Mouse (Mus musculus): ENCODE results near the gene Skap2. TPM values are rescaled to one million over a fixed set of nuclear protein-coding genes. Genes with fewer than 3 reads are reported as not detected.

Gene Skap2
- polyA plus RNA-seq, 1 experiment from 2014 or later: 36.9 TPM

- Histone ChIP-seq H3K9me3 (ENCODE audit: control insufficient read depth, low read length) (no peaks in the 10 kb centered on the region), H3K36me3 (ENCODE audit: control insufficient read depth, insufficient read depth, low read length) (no peaks in the 10 kb centered on the region), H3K4me3 (ENCODE audit: low read depth, low read length) (no peak overlapping the region), H3K4me1 (replicated peaks; ENCODE audit: control insufficient read depth, insufficient read depth, low read length) (peaks cover 22% of the 10 kb centered on the region), H3K27ac (ENCODE audit: low read depth) (no peak overlapping the region), H3K9ac (ENCODE audit: low read length) (no peak overlapping the region), H3K27me3 (replicated peaks; ENCODE audit: control insufficient read depth, insufficient read depth, low read length) (no peaks in the 10 kb centered on the region), H3K4me2 (ENCODE audit: low read length) (no peak overlapping the region)
- DNase-seq (ENCODE audit: low spot score) (no peak), ATAC-seq (replicated peaks; ENCODE audit: low FRiP score, low TSS enrichment, low read depth) (no peak)
- WGBS: 93% methylated on average over 2 of the region's 2 CpGs
Measured at GRCm38 (mm10) chr6:51878551-51878950, 133.8 kb downstream of the Skap2 start.

GRCm38 (mm10) chr6:51876841-51877553 lies 135.4 kb downstream of the Skap2 start:
- Histone ChIP-seq H3K9me3 (ENCODE audit: control insufficient read depth, low read length) (no peaks in the 10 kb centered on the region), H3K27me3 (replicated peaks; ENCODE audit: control insufficient read depth, insufficient read depth, low read length) (no peaks in the 10 kb centered on the region), H3K9ac (ENCODE audit: low read length) (no peak overlapping the region), H3K4me1 (replicated peaks; ENCODE audit: control insufficient read depth, insufficient read depth, low read length) (peaks cover 19% of the 10 kb centered on the region), H3K27ac (ENCODE audit: low read depth) (no peak overlapping the region), H3K4me3 (ENCODE audit: low read depth, low read length) (no peak overlapping the region), H3K36me3 (ENCODE audit: control insufficient read depth, insufficient read depth, low read length) (no peaks in the 10 kb centered on the region), H3K4me2 (ENCODE audit: low read length) (no peak overlapping the region)
- WGBS: 79% methylated on average over 13 of the region's 13 CpGs
- no peak for DNase-seq (ENCODE audit: low spot score)
- ATAC-seq (replicated peaks; ENCODE audit: low FRiP score, low TSS enrichment, low read depth): no peak

GRCm38 (mm10) chr6:51875884-51876626 lies 136.3 kb downstream of the Skap2 start:
- no peak for DNase-seq (ENCODE audit: low spot score)
- Histone ChIP-seq H3K4me1 (replicated peaks; ENCODE audit: control insufficient read depth, insufficient read depth, low read length) (peaks cover 10% of the 10 kb centered on the region), H3K27me3 (replicated peaks; ENCODE audit: control insufficient read depth, insufficient read depth, low read length) (no peaks in the 10 kb centered on the region), H3K9ac (ENCODE audit: low read length) (no peak overlapping the region), H3K4me2 (ENCODE audit: low read length) (no peak overlapping the region), H3K27ac (ENCODE audit: low read depth) (no peak overlapping the region), H3K36me3 (ENCODE audit: control insufficient read depth, insufficient read depth, low read length) (no peaks in the 10 kb centered on the region), H3K4me3 (ENCODE audit: low read depth, low read length) (no peak overlapping the region), H3K9me3 (ENCODE audit: control insufficient read depth, low read length) (no peaks in the 10 kb centered on the region)
- 44% methylated on average over 6 of the region's 6 CpGs for WGBS
- ATAC-seq (replicated peaks; ENCODE audit: low FRiP score, low TSS enrichment, low read depth): no peak; the same call in 1 of the 2 replicates

GRCm38 (mm10) chr6:51874035-51874434 lies 138.3 kb downstream of the Skap2 start:
- H3K4me1 ChIP-seq (replicated peaks; ENCODE audit: control insufficient read depth, insufficient read depth, low read length): peaks cover 5% of the 10 kb centered on the region; the same call in 1 of the 2 replicates
- H3K27me3 ChIP-seq (replicated peaks; ENCODE audit: control insufficient read depth, insufficient read depth, low read length): no peaks in the 10 kb centered on the region
- no peaks in the 10 kb centered on the region for H3K9me3 ChIP-seq (ENCODE audit: control insufficient read depth, low read length)
- H3K4me3 ChIP-seq (ENCODE audit: low read depth, low read length): no peak overlapping the region
- no peak overlapping the region for H3K9ac ChIP-seq (ENCODE audit: low read length)
- DNase-seq (ENCODE audit: low spot score) (no peak), ATAC-seq (replicated peaks; ENCODE audit: low FRiP score, low TSS enrichment, low read depth) (no peak)
- WGBS: 45% methylated on average over 2 of the region's 2 CpGs
- no peak overlapping the region for H3K4me2 ChIP-seq (ENCODE audit: low read length)
- H3K36me3 ChIP-seq (ENCODE audit: control insufficient read depth, insufficient read depth, low read length): no peaks in the 10 kb centered on the region
- H3K27ac ChIP-seq (ENCODE audit: low read depth): no peak overlapping the region

GRCm38 (mm10) chr6:51871135-51871534 lies 141.2 kb downstream of the Skap2 start:
- H3K27ac ChIP-seq (ENCODE audit: low read depth): no peak overlapping the region
- no peak for DNase-seq (ENCODE audit: low spot score)
- 17% methylated on average over 1 of the region's 1 CpGs for WGBS

GRCm38 (mm10) chr6:51870294-51870693 lies 142.1 kb downstream of the Skap2 start:
- Histone ChIP-seq H3K9me3 (ENCODE audit: control insufficient read depth, low read length) (no peaks in the 10 kb centered on the region), H3K27me3 (replicated peaks; ENCODE audit: control insufficient read depth, insufficient read depth, low read length) (no peaks in the 10 kb centered on the region), H3K4me3 (ENCODE audit: low read depth, low read length) (no peak overlapping the region), H3K4me1 (replicated peaks; ENCODE audit: control insufficient read depth, insufficient read depth, low read length) (no peaks in the 10 kb centered on the region), H3K9ac (ENCODE audit: low read length) (no peak overlapping the region), H3K4me2 (ENCODE audit: low read length) (no peak overlapping the region), H3K36me3 (ENCODE audit: control insufficient read depth, insufficient read depth, low read length) (no peaks in the 10 kb centered on the region), H3K27ac (ENCODE audit: low read depth) (no peak overlapping the region)
- 37% methylated on average over 1 of the region's 1 CpGs for WGBS
- ATAC-seq (replicated peaks; ENCODE audit: low FRiP score, low TSS enrichment, low read depth) (no peak), DNase-seq (ENCODE audit: low spot score) (no peak)

More at GRCm38 (mm10) chr6:51871135-51871534, 141.2 kb downstream of the Skap2 start:
- ATAC-seq (replicated peaks; ENCODE audit: low FRiP score, low TSS enrichment, low read depth): no peak
- Histone ChIP-seq H3K4me3 (ENCODE audit: low read depth, low read length) (no peak overlapping the region), H3K27me3 (replicated peaks; ENCODE audit: control insufficient read depth, insufficient read depth, low read length) (no peaks in the 10 kb centered on the region), H3K4me2 (ENCODE audit: low read length) (no peak overlapping the region), H3K36me3 (ENCODE audit: control insufficient read depth, insufficient read depth, low read length) (no peaks in the 10 kb centered on the region), H3K9me3 (ENCODE audit: control insufficient read depth, low read length) (no peaks in the 10 kb centered on the region), H3K9ac (ENCODE audit: low read length) (no peak overlapping the region), H3K4me1 (replicated peaks; ENCODE audit: control insufficient read depth, insufficient read depth, low read length) (peaks cover 2% of the 10 kb centered on the region; the same call in 1 of the 2 replicates)

GRCm38 (mm10) chr6:51866596-51866995 lies 145.8 kb downstream of the Skap2 start:
- no peak overlapping the region for H3K27ac ChIP-seq (ENCODE audit: low read depth)
- no peak overlapping the region for H3K4me2 ChIP-seq (ENCODE audit: low read length)
- H3K9ac ChIP-seq (ENCODE audit: low read length): no peak overlapping the region
- ATAC-seq (replicated peaks; ENCODE audit: low FRiP score, low TSS enrichment, low read depth) (no peak), DNase-seq (ENCODE audit: low spot score) (no peak)
- no peaks in the 10 kb centered on the region for H3K9me3 ChIP-seq (ENCODE audit: control insufficient read depth, low read length)
- 81% methylated on average over 3 of the region's 3 CpGs for WGBS
- H3K36me3 ChIP-seq (ENCODE audit: control insufficient read depth, insufficient read depth, low read length): no peaks in the 10 kb centered on the region
- H3K27me3 ChIP-seq (replicated peaks; ENCODE audit: control insufficient read depth, insufficient read depth, low read length): no peaks in the 10 kb centered on the region
- H3K4me1 ChIP-seq (replicated peaks; ENCODE audit: control insufficient read depth, insufficient read depth, low read length): no peaks in the 10 kb centered on the region
- no peak overlapping the region for H3K4me3 ChIP-seq (ENCODE audit: low read depth, low read length)

GRCm38 (mm10) chr6:51863508-51863907 lies 148.8 kb downstream of the Skap2 start:
- H3K9me3 ChIP-seq (ENCODE audit: control insufficient read depth, low read length): no peaks in the 10 kb centered on the region
- ATAC-seq (replicated peaks; ENCODE audit: low FRiP score, low TSS enrichment, low read depth) (no peak), DNase-seq (ENCODE audit: low spot score) (no peak)
- no peaks in the 10 kb centered on the region for H3K4me1 ChIP-seq (replicated peaks; ENCODE audit: control insufficient read depth, insufficient read depth, low read length)
- WGBS: 64% methylated on average over 4 of the region's 4 CpGs
- H3K4me3 ChIP-seq (ENCODE audit: low read depth, low read length): no peak overlapping the region
- no peak overlapping the region for H3K27ac ChIP-seq (ENCODE audit: low read depth)
- no peak overlapping the region for H3K9ac ChIP-seq (ENCODE audit: low read length)
- H3K36me3 ChIP-seq (ENCODE audit: control insufficient read depth, insufficient read depth, low read length): no peaks in the 10 kb centered on the region
- H3K27me3 ChIP-seq (replicated peaks; ENCODE audit: control insufficient read depth, insufficient read depth, low read length): no peaks in the 10 kb centered on the region
- H3K4me2 ChIP-seq (ENCODE audit: low read length): no peak overlapping the region

All from intestine, embryonic 14.5 days (tissue).